Mouse (Mus musculus) testis, adult 2 months (tissue): ENCODE measurements at regions not wholly inside any gene's neighbourhood (a gene's known extent, or its start where the extent isn't known, plus 50 kb on each side); places are given as distances from the start of the nearest gene placed in this dataset.

Experiments
- CTCF ChIP-seq: fragments of 200-500 bp; IDR thresholded peaks from 2 replicates; pipeline ENCODE4 v1.5.1; 2012; ENCODE audit warnings: low read depth, mild to moderate bottlenecking, inconsistent platforms, low read length, moderate library complexity; ENCODE audit not compliant: control insufficient read depth, insufficient read depth, insufficient replicate concordance
- POLR2A ChIP-seq: fragments of 200-500 bp; IDR thresholded peaks from 2 replicates; pipeline ENCODE4 v1.6.1; 2012; ENCODE audit warnings: low read depth, mild to moderate bottlenecking, inconsistent platforms, low read length, moderate library complexity; ENCODE audit not compliant: control insufficient read depth

GRCm38 (mm10) chr3:129437687-129438086, 94.5 kb upstream of the Elovl6 start:
- no peak for TF ChIP-seq POLR2A
- no peak for TF ChIP-seq CTCF
